Mouse (Mus musculus): ENCODE results near the gene Sugp2.
A peak's percentile ranks its signal among the peaks of the same experiment; 100 is the strongest.
"Not testable (repeated sequence)": the region's sequence is repeated elsewhere in the genome, so short reads cannot be mapped to it uniquely, and the experiment has no call there.

Sugp2 gene

DNA sequence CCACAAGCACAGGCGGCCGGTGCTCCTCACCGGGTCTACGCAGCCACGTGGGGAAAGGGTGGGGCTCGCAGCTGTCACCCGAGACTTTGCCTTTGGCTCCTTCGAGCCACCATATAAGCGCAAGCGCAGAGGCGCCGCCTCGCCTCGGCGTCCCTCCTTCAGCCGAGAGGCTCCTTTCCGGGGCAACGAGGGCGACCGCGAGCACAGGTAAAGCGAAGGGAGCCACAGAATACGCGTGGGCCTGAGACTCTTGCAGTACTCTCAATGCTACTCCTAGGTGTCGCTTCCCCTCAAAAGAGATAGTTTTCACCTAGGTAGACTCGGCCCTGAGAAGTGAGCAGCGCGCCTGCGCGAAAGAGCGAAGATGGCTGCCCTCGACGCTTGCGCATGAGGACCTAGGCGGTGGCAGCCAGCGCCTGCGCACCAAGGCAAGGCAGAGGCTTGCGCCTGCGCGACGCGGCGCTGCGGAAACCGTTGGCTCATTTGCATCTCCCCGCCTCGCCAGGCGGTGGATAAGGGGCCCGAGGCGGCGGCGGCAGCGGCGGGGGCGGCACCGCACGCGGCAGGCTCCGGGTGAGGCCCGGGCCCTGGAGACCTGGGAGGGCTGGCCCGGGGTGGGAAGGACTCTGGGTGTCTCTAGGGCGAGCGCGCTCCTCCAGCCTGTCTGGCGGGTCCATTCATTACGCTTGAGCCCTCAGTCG, at the start of gene Sugp2, which contains the start of gene Armc6:
Gene Sugp2 (plus strand): TSS at position 147 of the 701 bp plus-strand sequence.
Gene Armc6 (minus strand): TSS at position 387 of the 701 bp plus-strand sequence.
- peak; percentile 99 for DNase-seq (ENCODE audit: low spot score)

DNA sequence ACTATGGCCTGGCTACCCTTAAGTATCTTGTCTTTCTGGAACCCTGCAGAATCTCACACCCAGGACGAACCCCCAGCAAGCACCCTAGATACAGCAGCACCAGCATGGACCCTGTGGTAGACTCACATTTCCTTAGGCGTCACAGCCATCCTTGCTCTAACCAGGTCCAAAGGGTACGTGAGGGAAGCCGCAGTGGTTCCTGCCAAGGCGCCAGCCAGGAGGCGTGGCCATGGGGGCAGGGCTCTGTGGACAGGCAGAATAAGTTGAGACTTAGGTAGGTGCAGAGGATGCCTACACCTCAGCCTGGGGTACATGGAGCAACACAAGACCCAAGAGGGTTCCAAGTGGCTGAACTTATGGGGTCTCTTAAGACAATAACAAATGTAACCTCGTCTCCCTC, 45.3 kb upstream of the Sugp2 start:
- DNase-seq (ENCODE audit: low spot score): no peak

DNA sequence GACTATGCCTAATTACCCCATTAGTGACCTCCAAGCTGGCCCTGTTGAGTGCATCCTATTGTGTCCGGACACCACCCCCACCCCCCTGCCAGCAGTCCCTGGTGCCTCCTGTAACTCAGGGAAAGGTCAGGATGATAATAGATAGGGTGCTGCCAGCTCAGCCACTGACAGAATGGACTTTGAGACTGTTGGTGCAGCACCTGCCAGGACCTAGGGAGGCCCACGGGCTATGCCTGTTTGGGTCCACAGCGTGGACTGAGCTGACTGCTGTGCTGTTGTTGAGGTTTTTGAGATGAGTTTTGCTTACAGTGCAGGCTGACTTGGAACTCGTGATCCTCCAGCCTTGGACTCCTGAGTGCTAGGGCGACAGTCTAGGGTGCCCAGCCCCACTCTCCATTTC, 40.8 kb upstream of the Sugp2 start:
- DNase-seq (ENCODE audit: low spot score): peak; percentile 21

DNA sequence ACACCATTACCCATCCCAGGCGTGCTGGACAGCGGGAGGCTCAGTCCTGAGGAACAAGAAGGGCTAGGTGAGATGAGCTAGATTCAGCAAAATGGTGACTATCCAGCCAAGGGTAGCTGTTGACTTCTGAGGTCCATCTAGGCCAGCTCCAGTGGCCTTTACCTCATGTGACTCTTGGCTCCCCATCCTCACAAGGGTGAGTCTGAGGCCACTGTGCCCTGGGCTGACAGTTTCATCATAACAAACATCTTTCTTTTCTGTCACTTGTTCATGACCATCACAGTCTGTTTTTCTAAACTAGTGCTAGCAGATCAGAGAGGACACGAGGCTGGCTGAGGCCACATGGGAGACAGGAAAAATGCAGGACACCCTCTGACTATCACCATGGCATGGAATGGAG, 39.8 kb upstream of the Sugp2 start:
- no peak for DNase-seq (ENCODE audit: low spot score)

DNA sequence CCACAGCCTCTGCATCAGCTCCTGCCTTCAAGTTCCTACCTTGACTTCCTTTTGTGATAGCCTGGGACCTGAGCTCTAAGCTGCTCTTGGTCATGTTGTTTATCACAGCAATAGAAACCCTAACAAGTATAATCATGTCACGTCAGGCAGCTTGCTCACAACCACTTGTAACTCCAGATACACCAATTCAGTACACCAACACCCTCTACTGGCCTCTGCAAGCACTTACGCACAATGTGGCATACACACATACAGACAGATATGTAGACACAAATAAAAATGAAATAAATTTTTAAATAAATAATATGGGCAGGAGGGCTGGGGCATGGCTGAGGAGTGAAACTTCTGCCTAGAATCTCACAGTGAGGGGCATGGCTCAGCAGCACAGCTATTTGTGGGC, 38.3 kb upstream of the Sugp2 start:
- no peak for DNase-seq (ENCODE audit: low spot score)

DNA sequence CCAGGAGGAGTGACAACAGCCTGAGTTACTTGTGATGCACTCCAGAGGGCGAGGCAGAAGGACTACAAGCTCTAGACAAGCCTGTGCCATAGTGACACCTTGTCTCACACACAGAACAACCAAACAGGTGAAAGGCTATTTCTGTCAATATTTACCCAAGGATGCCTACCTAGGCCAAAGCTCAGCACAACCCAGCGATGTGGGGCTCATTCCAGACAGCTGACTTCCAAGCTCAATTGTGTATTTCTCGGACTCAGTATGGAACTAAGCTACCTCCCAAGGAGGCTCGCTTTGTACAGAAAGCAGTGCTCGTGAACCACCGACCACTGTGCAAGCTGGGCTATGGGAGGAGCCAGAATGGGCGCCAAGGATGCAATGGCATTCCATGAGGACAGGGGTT, 36.4 kb upstream of the Sugp2 start:
- no peak for DNase-seq (ENCODE audit: low spot score)

DNA sequence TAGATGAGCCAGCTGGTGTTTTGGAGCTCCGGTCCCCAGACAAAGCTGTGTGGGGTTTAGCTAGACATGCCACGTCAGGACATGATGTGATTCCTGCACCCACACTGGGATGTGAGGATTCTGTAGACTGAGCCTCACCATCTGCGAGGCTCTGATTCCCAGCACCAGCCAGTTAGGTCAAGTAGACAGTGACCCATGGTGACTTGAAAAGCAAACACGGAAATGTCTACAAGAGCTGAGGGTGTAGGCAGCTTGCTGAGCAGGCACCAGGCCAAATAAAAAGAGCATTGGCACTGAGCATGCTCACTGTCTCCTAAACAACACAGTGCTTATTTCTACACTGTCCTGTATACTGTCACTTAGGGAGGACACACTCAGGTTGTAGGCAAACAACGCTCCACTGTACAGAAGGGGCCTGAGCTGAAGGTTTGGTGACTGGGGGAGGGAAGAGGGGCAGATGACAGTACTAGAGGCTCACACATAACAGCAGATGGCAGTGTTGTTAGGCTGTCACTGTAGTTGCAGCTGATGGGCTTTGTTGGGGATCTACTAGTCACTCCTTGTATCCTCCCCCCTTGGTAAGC, 33.8 kb upstream of the Sugp2 start:
- DNase-seq (ENCODE audit: low spot score): peak; percentile 54

DNA sequence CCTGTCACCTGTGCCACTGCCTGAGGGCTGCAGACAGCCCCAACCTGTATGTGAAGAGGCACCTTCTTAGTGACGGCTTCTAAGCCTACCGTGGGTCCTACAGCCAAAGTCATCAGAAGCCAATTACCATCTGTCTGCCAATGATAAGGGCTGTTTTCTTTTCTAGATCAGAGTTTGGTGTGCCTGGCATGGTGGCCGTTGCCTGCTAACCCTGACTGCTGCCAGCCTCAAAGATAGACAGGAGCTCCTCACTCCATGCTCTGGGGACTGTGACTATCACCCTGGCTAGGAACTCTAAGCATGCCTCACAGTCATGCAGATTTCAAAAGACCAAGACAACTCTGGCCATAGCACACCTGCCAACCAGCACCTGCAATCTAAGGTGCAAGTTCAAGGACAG, 32.6 kb upstream of the Sugp2 start:
- no peak for DNase-seq (ENCODE audit: low spot score)

DNA sequence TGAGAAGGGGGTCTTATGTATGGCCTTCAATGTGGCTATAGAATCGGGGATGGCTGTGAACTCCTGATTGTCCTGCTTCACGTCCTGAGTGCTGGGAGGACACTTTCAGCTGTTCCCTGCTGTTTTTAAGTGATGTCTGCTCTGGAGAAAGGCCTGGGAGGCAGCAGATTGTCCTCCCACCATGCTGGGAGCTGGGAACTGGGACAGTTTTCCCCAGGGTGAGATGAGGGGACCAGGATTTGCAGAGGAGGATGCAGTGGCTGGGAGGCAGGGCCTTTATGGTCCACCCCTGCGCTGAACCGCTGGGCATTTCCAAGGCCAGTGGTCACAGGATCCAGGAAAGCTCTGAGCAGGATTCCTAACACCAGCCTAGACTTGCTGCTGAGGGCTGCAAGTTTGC, 31.0 kb upstream of the Sugp2 start:
- DNase-seq (ENCODE audit: low spot score): no peak

DNA sequence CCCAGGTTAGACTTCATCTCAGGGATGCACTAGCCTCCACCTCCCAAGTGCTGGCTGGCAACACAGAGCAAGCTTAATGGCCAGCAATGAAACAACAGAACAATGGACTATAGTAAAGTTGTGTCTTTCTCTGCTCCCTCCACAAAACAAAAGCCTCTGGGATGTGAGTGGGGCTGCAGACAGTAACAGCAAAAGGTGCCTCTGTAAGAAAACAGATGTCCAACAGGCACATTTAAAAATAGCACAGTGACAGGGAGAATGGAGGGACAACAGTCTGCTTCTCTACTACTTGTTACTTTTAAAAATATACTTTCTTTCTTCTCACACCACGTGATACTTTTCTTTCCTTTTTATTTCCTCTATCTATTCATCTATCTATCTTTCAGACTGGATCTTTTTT, 29.3 kb upstream of the Sugp2 start:
- DNase-seq (ENCODE audit: low spot score): no peak

DNA sequence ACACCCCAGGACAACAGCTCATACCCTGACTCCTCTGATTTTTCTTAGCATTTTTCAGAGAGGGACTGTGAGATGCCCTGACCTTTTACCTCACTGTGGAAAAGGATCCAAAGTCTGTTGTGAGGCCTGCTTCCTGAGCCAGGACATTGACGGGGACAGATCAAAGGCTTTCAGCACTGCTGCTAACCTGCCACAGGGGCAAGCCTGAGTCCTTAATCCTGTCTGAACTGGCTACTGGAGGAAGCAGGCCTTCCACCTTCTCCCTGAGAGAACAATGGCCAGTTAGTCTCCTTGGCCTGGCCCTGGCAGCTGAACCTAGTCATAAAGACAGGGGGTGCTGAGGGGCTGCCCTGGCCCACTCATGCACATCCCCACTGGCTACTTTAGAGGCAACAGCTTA, 25.9 kb upstream of the Sugp2 start:
- DNase-seq (ENCODE audit: low spot score): no peak

DNA sequence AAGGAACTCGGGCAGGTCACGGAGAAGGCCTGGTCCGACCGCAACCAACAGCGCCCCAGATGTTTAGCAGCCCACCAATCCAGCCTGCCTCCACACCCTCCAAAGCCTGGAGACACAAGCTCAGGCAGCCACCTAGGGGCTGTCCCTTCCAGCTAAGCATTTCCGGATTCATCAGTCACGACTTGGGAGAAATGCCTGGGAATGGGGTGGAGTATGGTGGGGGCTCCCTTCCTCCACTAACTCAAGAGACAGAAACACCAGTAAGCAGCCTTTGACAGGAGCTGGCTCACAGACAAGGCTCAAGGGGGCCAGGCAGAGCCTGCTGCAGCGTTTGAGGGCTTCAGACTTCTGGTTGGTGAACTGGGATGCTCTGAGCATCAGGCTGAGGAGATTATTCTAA, 23.5 kb upstream of the Sugp2 start:
- DNase-seq (ENCODE audit: low spot score): no peak

DNA sequence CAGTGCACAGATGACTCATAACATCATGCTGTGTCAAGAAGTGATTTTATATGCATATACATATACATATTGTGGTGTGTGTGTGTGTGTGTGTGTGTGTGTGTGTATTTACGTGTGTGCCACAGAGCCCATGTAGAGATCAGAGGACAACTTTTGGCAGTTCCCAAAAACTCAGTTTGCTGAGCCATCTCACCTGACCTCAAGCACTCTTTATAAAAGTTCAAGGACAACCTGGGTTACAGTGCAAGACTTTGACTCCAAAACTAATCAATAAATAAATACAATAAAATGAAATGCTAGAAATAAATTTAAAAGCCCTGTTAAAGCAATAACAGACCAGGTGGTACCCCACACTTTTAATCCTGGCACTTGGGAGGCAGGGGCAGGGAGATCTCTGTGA, 22.8 kb upstream of the Sugp2 start:
- no peak for DNase-seq (ENCODE audit: low spot score)

DNA sequence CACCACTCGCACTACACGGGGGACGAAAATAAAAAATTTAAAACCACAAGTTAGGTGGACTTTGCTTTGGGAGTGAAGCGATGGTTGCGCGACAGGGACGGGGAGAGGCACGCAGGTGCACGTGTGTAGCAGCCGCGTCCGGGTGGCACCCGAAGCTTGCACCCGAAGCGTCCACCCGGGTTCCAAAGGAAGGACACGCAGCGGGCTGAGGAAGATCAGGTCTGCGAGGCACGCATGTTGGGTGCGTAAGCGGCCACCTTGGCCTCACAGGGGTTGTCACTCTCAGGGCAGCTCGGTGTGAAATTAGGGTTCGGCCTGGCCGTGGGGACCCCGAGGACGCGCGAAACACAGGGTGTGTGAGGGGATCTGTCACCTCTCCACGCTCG, 22.3 kb upstream of the Sugp2 start:
- no peak for DNase-seq (ENCODE audit: low spot score)

DNA sequence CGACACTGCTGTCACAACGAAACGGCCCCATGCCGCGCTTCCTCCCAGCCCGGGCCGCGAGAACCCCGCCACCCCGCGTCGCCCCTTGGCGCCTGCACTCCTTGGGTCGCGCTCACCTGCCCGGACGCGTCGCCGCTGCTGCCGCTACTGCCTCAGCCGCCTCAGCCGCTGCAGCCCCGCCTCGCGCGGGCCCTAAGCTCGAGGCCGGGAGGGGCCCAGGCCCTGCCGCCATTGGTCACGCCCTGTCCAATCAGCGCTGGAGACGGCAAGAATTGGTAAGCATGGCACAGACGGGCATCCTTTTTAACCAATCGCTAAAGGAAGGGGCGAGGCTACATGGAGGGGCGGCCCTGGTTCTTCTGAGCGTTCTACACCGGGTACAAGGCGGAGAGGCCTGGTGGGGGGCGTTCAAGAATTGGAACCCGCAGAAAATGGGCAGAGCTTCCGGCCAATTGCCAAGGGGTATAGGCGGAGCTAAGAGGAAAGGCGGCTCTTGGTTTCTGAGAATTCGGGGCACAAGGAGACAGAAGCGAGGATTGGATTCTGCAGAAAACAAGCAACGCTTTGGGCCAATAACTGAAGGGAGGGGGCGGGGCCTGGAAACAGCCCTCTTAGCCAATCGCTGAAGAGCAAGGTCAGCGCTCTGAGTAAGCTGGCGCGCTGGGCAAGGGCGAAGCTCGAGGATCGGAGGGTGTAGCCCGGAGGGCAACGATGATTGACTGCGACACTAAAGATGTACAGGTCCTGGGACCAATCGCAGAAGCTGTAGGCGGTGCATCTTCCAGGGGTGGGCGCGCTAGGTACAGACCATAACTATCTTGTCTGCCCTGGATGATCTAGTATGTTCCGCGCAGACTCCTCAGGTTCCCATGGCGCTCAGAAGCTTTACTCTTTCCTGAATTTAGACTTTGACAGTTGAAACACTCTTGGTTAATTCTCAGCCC, 21.6 kb upstream of the Sugp2 start, which contains the start of gene Slc25a42:
Gene Slc25a42 (minus strand): TSS at position 194 of the 944 bp plus-strand sequence.
- DNase-seq (ENCODE audit: low spot score): peak; percentile 99

DNA sequence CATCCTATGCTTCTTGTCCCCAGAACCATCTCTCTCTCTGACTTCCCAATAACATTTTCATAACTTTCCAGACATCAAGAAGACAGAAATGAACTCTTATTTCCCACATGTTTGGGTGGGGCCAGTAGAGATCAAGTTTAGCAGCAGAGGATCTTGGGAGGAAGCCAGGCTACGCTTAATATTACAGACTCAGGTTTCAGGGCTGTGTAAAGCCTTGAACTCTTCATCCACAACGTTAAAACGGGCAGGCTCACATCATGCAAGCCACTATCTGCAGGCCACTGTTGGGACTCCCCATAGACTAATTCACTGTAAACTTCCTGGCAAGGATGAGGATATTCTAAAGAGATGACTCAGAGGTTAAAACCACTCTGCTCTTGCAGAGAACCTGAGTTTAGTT, 19.6 kb upstream of the Sugp2 start:
- no peak for DNase-seq (ENCODE audit: low spot score)

DNA sequence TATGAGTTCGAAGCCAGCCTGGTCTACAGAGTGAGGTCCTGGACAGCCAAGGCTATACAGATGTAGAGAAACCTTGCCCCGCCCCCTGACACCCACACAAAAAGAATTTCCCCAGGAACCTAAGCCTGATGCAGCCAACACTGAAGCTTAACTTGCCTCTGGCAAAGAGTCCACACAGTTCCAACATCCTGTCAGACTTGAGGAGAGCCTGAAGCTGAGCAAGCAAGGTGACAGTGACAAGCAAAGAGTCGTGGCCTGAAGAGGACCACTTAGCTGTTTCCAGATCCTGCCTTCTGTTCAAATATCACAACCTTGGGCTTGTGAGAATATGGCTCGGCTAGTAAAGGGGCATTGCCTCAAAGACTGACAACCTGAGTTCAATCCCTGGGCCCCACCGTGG, 18.9 kb upstream of the Sugp2 start:
- no peak for DNase-seq (ENCODE audit: low spot score)

DNA sequence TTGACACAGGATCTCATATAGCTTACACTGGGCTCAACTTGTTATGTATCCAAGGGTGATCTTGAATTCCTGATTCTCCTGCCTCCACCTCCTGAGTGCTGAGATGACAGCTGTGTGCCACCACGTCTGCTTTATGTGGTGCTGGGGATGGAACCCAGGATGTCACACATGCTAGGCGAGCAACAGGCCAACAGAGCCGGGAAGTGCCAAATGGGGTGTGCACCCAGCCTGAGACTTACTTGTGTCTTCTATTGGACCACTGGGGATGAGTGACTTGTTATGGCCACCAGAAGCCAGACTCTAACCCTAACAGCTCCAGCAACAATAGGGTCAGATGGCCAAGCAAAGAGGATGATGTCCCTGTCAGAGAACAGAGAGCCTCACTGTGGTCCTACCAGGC, 17.9 kb upstream of the Sugp2 start:
- DNase-seq (ENCODE audit: low spot score): not testable (repeated sequence)

DNA sequence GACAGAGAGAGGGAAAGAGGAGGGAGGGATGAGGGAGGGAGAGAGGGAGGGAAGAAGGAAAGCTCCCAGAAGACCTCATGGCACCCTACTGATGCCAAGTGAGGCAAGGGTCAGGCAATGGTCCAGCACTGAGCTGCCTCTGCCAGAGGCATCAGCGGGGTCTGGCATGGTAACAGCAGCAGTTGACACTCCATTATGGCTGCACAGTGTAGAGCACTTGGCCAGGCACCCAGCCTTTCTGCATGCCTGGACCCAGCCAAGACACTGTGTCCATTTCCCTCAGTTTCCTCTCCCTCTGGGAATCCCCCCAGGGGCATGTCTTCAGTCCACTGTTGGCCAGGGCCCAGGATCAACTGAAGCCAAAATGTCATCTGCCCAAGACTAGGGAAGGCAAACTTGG, 17.5 kb upstream of the Sugp2 start:
- DNase-seq (ENCODE audit: low spot score): no peak

DNA sequence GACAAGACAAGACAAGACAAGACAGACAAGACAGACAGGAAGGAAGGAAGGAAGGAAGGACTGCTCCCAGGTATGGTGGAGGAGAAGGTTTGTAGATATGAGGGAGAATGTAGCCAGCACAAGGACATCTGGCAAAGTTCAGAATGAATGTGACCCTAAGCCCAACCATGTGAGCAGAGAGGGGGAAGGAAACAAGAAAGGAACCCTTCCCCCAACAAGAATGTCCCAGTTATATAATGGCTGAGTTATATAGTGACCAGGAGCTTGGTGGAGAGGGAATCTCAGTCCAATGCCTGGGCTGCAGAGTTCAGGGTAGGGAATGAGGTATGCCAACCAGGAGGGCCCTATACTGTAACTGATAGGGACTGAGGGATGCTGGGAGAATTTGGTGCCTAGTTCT, 16.6 kb upstream of the Sugp2 start:
- DNase-seq (ENCODE audit: low spot score): no peak

DNA sequence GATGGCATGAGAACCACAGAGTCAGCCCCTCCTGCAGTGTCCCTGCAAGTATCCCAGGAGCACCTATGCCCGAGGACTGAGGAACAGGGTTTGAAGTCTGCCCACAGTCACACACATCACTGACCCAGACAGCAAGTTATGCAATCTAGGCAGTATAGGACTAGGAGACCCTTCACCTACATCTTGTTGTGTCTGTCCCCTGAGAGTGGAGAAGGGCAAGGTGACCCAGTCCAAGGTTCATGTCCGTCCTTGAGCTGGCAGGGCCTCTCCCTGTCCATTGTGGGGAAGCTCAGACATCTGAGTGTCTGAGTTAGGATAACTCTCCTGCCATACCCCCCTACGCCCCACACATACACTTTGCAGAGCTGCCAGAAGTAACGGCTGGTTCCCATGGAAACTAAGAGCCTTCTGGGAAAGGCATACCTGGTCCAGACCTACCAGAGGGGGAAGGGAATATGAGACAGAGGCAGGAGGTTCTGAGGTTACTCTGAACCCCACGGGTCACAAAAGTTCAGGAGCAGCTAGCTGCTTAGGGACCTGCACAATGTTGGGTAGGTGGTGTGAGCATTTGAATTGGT, 14.8 kb upstream of the Sugp2 start:
- no peak for DNase-seq (ENCODE audit: low spot score)

DNA sequence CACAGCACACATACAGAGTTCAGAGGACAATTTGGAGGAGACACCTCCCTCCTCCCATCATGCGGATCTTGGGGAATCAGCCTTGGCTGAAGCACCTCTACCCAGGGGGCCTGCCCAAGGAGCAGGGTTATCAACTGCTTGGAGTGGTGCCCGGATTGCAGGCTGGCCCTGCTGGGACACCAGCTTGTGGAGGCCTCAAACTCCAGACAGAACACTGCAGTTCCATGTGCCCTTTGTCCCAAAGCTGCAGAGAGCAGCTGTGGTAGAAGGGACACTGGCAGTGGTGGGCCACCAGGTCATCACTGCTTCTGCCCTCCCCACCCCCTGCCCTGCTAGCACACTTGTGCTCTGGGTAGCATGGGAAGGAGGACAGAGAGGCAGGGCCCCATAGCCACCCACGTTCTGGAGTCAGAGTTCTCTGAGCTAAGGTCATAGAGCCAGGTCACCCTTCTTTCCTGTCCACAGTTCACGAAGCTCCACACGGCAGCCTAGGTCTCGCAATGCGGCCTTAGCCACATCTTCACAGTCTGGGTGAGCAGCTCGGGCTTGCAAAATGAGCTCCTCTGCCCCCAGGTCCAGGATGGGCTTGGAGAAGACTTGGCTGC, 13.7 kb upstream of the Sugp2 start:
- DNase-seq (ENCODE audit: low spot score): no peak
